Mouse (Mus musculus) intestine, postnatal 0 days (tissue): Measurements from ENCODE around the gene Fam47e. TPM values are rescaled to one million over a fixed set of nuclear protein-coding genes. Genes with fewer than 3 reads are reported as not detected.

Source experiments
- ATAC-seq: fragments of 200-750 bp; cut with Nextera tagmentation; 2 replicates; pipeline ENCODE4 v1.8.0; 2017; ENCODE audit warnings: mild to moderate bottlenecking, moderate TSS enrichment, moderate library complexity
- H3K27ac ChIP-seq: fragments of 300-500 bp; sonication (generic); 2 replicates; pipeline ENCODE4 v1.5.1; 2014; ENCODE audit warnings: mild to moderate bottlenecking, low read depth, low read length, moderate library complexity
- H3K27me3 ChIP-seq: fragments of 300-500 bp; sonication (generic); replicated peaks from 2 replicates; pipeline ENCODE4 v1.6.1; 2014; ENCODE audit warnings: low read length, mixed read lengths; ENCODE audit not compliant: control insufficient read depth, insufficient read depth
- H3K36me3 ChIP-seq: fragments of 300-500 bp; sonication (generic); 2 replicates; pipeline ENCODE4 v1.6.1; 2014; ENCODE audit warnings: mild to moderate bottlenecking, moderate library complexity; ENCODE audit not compliant: control insufficient read depth, insufficient read depth
- H3K4me1 ChIP-seq: fragments of 300-500 bp; sonication (generic); replicated peaks from 2 replicates; pipeline ENCODE4 v1.6.1; 2014; ENCODE audit warnings: antibody characterized with exemption, low read length, mixed read lengths; ENCODE audit not compliant: control insufficient read depth, insufficient read depth
- H3K4me2 ChIP-seq: fragments of 300-500 bp; sonication (generic); replicated peaks from 2 replicates; pipeline ENCODE4 v1.6.1; 2014; ENCODE audit warnings: low read depth, mild to moderate bottlenecking, moderate library complexity
- H3K4me3 ChIP-seq: fragments of 300-500 bp; sonication (generic); 2 replicates; pipeline ENCODE4 v1.5.1; 2014; ENCODE audit warnings: low read depth, low read length
- H3K9ac ChIP-seq: fragments of 300-500 bp; sonication (generic); 2 replicates; pipeline ENCODE4 v1.6.1; 2014; ENCODE audit warnings: mild to moderate bottlenecking, low read depth, low read length
- H3K9me3 ChIP-seq: fragments of 300-500 bp; sonication (generic); 2 replicates; pipeline ENCODE4 v1.6.1; 2016; ENCODE audit warnings: mixed run types; ENCODE audit not compliant: control insufficient read depth
- CTCF ChIP-seq: sonication (generic); IDR thresholded peaks from 2 replicates; pipeline ENCODE4 v1.5.1; 2016; ENCODE audit warnings: low read depth, mild to moderate bottlenecking, control low read depth, antibody characterized with exemption, moderate library complexity
- WGBS: fragments of 180-500 bp; shearing (Covaris S2); extraction: QIAGEN DNeasy Blood & Tissue Kit; methylation state at CpG from one replicate; pipeline ENCODE4 v1.1.7; 2014; 5-methylcytosine and 5-hydroxymethylcytosine counted together
- polyA plus RNA-seq: library from polyadenylated mRNA; unstranded; fragments of >200 nt; fragmentation: Nextera tagmentation; extraction: Ambion mirVana; gene quantifications from 2 replicates; pipeline ENCODE4 v1.2.1, GENCODE M21; 2015

Gene Fam47e
- polyA plus RNA-seq, 1 experiment from 2014 or later: not detected

- H3K27me3 ChIP-seq: 0 out of 2 replicates have a peak, but pooled peaks cover under 1% of the 10 kb centered on the region
- H3K36me3 ChIP-seq: no peaks in the 10 kb centered on the region
- H3K27ac ChIP-seq: no peak overlapping the region
- no peak overlapping the region for H3K4me2 ChIP-seq
- no peaks in the 10 kb centered on the region for H3K9me3 ChIP-seq
- H3K4me3 ChIP-seq: no peak overlapping the region
- no peak for TF ChIP-seq CTCF
- 81% methylated on average over 5 of the region's 5 CpGs for WGBS
- no peak for ATAC-seq
- no peak overlapping the region for H3K9ac ChIP-seq
- no peaks in the 10 kb centered on the region for H3K4me1 ChIP-seq
Observed at GRCm38 (mm10) chr5:92607492-92608229, 52.8 kb downstream of the Fam47e start.

GRCm38 (mm10) chr5:92612756-92613155 is 57.9 kb downstream of the Fam47e start:
- H3K4me3 ChIP-seq: no peak overlapping the region
- no peaks in the 10 kb centered on the region for H3K36me3 ChIP-seq
- no peak overlapping the region for H3K4me2 ChIP-seq
- H3K9ac ChIP-seq: no peak overlapping the region
- no peak for ATAC-seq
- H3K9me3 ChIP-seq: no peaks in the 10 kb centered on the region
- no peaks in the 10 kb centered on the region for H3K4me1 ChIP-seq
- H3K27me3 ChIP-seq: no peaks in the 10 kb centered on the region
- WGBS: 87% methylated on average over 4 of the region's 4 CpGs
- no peak for TF ChIP-seq CTCF
- no peak overlapping the region for H3K27ac ChIP-seq

- no peaks in the 10 kb centered on the region for H3K4me1 ChIP-seq
- no peak overlapping the region for H3K9ac ChIP-seq
- no peak for TF ChIP-seq CTCF
- no peaks in the 10 kb centered on the region for H3K9me3 ChIP-seq
- no peaks in the 10 kb centered on the region for H3K27me3 ChIP-seq
- no peak overlapping the region for H3K27ac ChIP-seq
- no peak overlapping the region for H3K4me2 ChIP-seq
- H3K36me3 ChIP-seq: no peaks in the 10 kb centered on the region
- ATAC-seq: no peak
- no peak overlapping the region for H3K4me3 ChIP-seq
- 35% methylated on average over 5 of the region's 5 CpGs for WGBS
Observed at GRCm38 (mm10) chr5:92621883-92622282, 67.0 kb downstream of the Fam47e start.

GRCm38 (mm10) chr5:92627896-92628295 is 73.0 kb downstream of the Fam47e start:
- Histone ChIP-seq H3K4me3 (no peak overlapping the region), H3K27me3 (no peaks in the 10 kb centered on the region), H3K36me3 (no peaks in the 10 kb centered on the region), H3K9ac (no peak overlapping the region), H3K27ac (no peak overlapping the region), H3K4me2 (no peak overlapping the region), H3K9me3 (no peaks in the 10 kb centered on the region), H3K4me1 (no peaks in the 10 kb centered on the region)
- WGBS: 66% methylated on average over 7 of the region's 7 CpGs
- TF ChIP-seq CTCF: no peak
- no peak for ATAC-seq

- H3K36me3 ChIP-seq: no peaks in the 10 kb centered on the region
- no peak overlapping the region for H3K9ac ChIP-seq
- no peak overlapping the region for H3K4me2 ChIP-seq
- H3K4me3 ChIP-seq: no peak overlapping the region
- ATAC-seq: no peak
- no peaks in the 10 kb centered on the region for H3K27me3 ChIP-seq
- TF ChIP-seq CTCF: peak; percentile 21; the same call in 1 of the 2 replicates
- H3K4me1 ChIP-seq: no peaks in the 10 kb centered on the region
- H3K9me3 ChIP-seq: no peaks in the 10 kb centered on the region
- H3K27ac ChIP-seq: no peak overlapping the region
- 71% methylated on average over 4 of the region's 4 CpGs for WGBS
Observed at GRCm38 (mm10) chr5:92633526-92633925, 78.7 kb downstream of the Fam47e start.

- H3K27ac ChIP-seq: no peak overlapping the region
- H3K36me3 ChIP-seq: no peaks in the 10 kb centered on the region
- no peaks in the 10 kb centered on the region for H3K27me3 ChIP-seq
- H3K9me3 ChIP-seq: no peaks in the 10 kb centered on the region
- WGBS: 55% methylated on average over 3 of the region's 3 CpGs
- H3K4me3 ChIP-seq: no peak overlapping the region
- H3K9ac ChIP-seq: no peak overlapping the region
- ATAC-seq: no peak
- no peak for TF ChIP-seq CTCF
- no peak overlapping the region for H3K4me2 ChIP-seq
- H3K4me1 ChIP-seq: no peaks in the 10 kb centered on the region
Observed at GRCm38 (mm10) chr5:92634916-92635315, 80.0 kb downstream of the Fam47e start.

- WGBS: 90% methylated on average over 5 of the region's 5 CpGs
- TF ChIP-seq CTCF: no peak
- Histone ChIP-seq H3K9me3 (no peaks in the 10 kb centered on the region), H3K36me3 (no peaks in the 10 kb centered on the region), H3K4me1 (no peaks in the 10 kb centered on the region), H3K27ac (no peak overlapping the region), H3K4me3 (no peak overlapping the region), H3K9ac (no peak overlapping the region), H3K4me2 (no peak overlapping the region), H3K27me3 (no peaks in the 10 kb centered on the region)
- ATAC-seq: no peak
Observed at GRCm38 (mm10) chr5:92635891-92636290, 81.0 kb downstream of the Fam47e start.
